Mouse (Mus musculus) intestine, embryonic 14.5 days (tissue): Measurements from ENCODE around the gene Mfsd4a. TPM values are rescaled to one million over a fixed set of nuclear protein-coding genes. Genes with fewer than 3 reads are reported as not detected.

Source experiments
- ATAC-seq: fragments of 200-750 bp; cut with Nextera tagmentation; replicated peaks from 2 replicates; pipeline ENCODE4 v1.8.0; 2017; ENCODE audit warnings: low read depth, moderate number of reproducible peaks, moderate TSS enrichment, moderate library complexity; ENCODE audit not compliant: low FRiP score, low TSS enrichment
- DNase-seq: peaks from one replicate; pipeline ENCODE4 v3.0.0-alpha.2; 2018; ENCODE audit warnings: low spot score
- H3K27ac ChIP-seq: fragments of 300-500 bp; sonication (generic); 2 replicates; pipeline ENCODE4 v1.5.1; 2014; ENCODE audit warnings: low read depth, mild to moderate bottlenecking, control low read depth
- H3K27me3 ChIP-seq: fragments of 300-500 bp; sonication (generic); replicated peaks from 2 replicates; pipeline ENCODE4 v1.6.1; 2014; ENCODE audit warnings: low read length, control low read depth; ENCODE audit not compliant: control insufficient read depth, insufficient read depth
- H3K36me3 ChIP-seq: fragments of 300-500 bp; sonication (generic); 2 replicates; pipeline ENCODE4 v1.6.1; 2014; ENCODE audit warnings: low read length, control low read depth; ENCODE audit not compliant: control insufficient read depth, insufficient read depth
- H3K4me1 ChIP-seq: fragments of 300-500 bp; sonication (generic); replicated peaks from 2 replicates; pipeline ENCODE4 v1.6.1; 2014; ENCODE audit warnings: low read length, control low read depth, mixed read lengths; ENCODE audit not compliant: control insufficient read depth, insufficient read depth
- H3K4me2 ChIP-seq: fragments of 300-500 bp; sonication (generic); 2 replicates; pipeline ENCODE4 v1.6.1; 2014; ENCODE audit warnings: low read length
- H3K4me3 ChIP-seq: fragments of 300-500 bp; sonication (generic); 2 replicates; pipeline ENCODE4 v1.5.1; 2014; ENCODE audit warnings: low read depth, low read length, control low read depth, mixed read lengths
- H3K9ac ChIP-seq: fragments of 300-500 bp; sonication (generic); 2 replicates; pipeline ENCODE4 v1.6.1; 2014; ENCODE audit warnings: mild to moderate bottlenecking, low read length
- H3K9me3 ChIP-seq: fragments of 300-500 bp; sonication (generic); 2 replicates; pipeline ENCODE4 v1.6.1; 2016; ENCODE audit warnings: low read length, control low read depth; ENCODE audit not compliant: control insufficient read depth
- WGBS: fragments of 180-500 bp; shearing (Covaris S2); extraction: QIAGEN DNeasy Blood & Tissue Kit; methylation state at CpG from one replicate; pipeline ENCODE4 v1.1.7; 2014; 5-methylcytosine and 5-hydroxymethylcytosine counted together
- polyA plus RNA-seq: library from polyadenylated mRNA; unstranded; fragments of >200 nt; fragmentation: Nextera tagmentation; extraction: Ambion mirVana; gene quantifications from 2 replicates; pipeline ENCODE4 v1.2.1, GENCODE M21; 2014

Mfsd4a gene
- polyA plus RNA-seq, 1 experiment from 2014 or later: 13.4 TPM

GRCm38 (mm10) chr1:132085181-132086049 is 17.6 kb upstream of the Mfsd4a start:
- H3K9me3 ChIP-seq: no peaks in the 10 kb centered on the region
- H3K27me3 ChIP-seq: no peaks in the 10 kb centered on the region
- ATAC-seq: no peak
- 59% methylated on average over 7 of the region's 7 CpGs for WGBS
- no peak overlapping the region for H3K4me2 ChIP-seq
- no peaks in the 10 kb centered on the region for H3K36me3 ChIP-seq
- no peak overlapping the region for H3K4me3 ChIP-seq
- no peaks in the 10 kb centered on the region for H3K4me1 ChIP-seq
- H3K9ac ChIP-seq: no peak overlapping the region
- no peak for DNase-seq
- H3K27ac ChIP-seq: no peak overlapping the region

GRCm38 (mm10) chr1:132078413-132078812 is 10.6 kb upstream of the Mfsd4a start:
- H3K36me3 ChIP-seq: no peaks in the 10 kb centered on the region
- DNase-seq (no peak), ATAC-seq (no peak)
- no peak overlapping the region for H3K4me2 ChIP-seq
- no peaks in the 10 kb centered on the region for H3K9me3 ChIP-seq
- H3K4me3 ChIP-seq: no peak overlapping the region
- WGBS: 91% methylated on average over 2 of the region's 2 CpGs
- H3K27me3 ChIP-seq: no peaks in the 10 kb centered on the region
- no peaks in the 10 kb centered on the region for H3K4me1 ChIP-seq
- H3K27ac ChIP-seq: no peak overlapping the region
- no peak overlapping the region for H3K9ac ChIP-seq

GRCm38 (mm10) chr1:132075576-132075975 is 7.7 kb upstream of the Mfsd4a start:
- H3K4me2 ChIP-seq: no peak overlapping the region
- no peaks in the 10 kb centered on the region for H3K4me1 ChIP-seq
- 0 out of 2 replicates have a peak, but pooled peaks cover 3% of the 10 kb centered on the region for H3K27me3 ChIP-seq
- no peak overlapping the region for H3K4me3 ChIP-seq
- H3K27ac ChIP-seq: no peak overlapping the region
- H3K9ac ChIP-seq: no peak overlapping the region
- H3K9me3 ChIP-seq: no peaks in the 10 kb centered on the region
- DNase-seq (no peak), ATAC-seq (no peak)
- no peaks in the 10 kb centered on the region for H3K36me3 ChIP-seq
- 87% methylated on average over 10 of the region's 10 CpGs for WGBS

- H3K4me2 ChIP-seq: no peak overlapping the region
- H3K9ac ChIP-seq: no peak overlapping the region
- no peak overlapping the region for H3K4me3 ChIP-seq
- ATAC-seq (no peak), DNase-seq (no peak)
- 0 out of 2 replicates have a peak, but pooled peaks cover 6% of the 10 kb centered on the region for H3K4me1 ChIP-seq
- H3K27ac ChIP-seq: no peak overlapping the region
- peaks cover 35% of the 10 kb centered on the region for H3K27me3 ChIP-seq
- WGBS: 77% methylated on average over 3 of the region's 3 CpGs
- H3K9me3 ChIP-seq: no peaks in the 10 kb centered on the region
- no peaks in the 10 kb centered on the region for H3K36me3 ChIP-seq
Observed at GRCm38 (mm10) chr1:132070659-132071058, 2.8 kb upstream of the Mfsd4a start.

GRCm38 (mm10) chr1:132069436-132069835 is 1.6 kb upstream of the Mfsd4a start:
- ATAC-seq (no peak), DNase-seq (no peak)
- Histone ChIP-seq H3K27me3 (peaks cover 37% of the 10 kb centered on the region), H3K9ac (no peak overlapping the region), H3K36me3 (no peaks in the 10 kb centered on the region), H3K27ac (no peak overlapping the region), H3K4me3 (no peak overlapping the region), H3K4me1 (0 out of 2 replicates have a peak, but pooled peaks cover 6% of the 10 kb centered on the region), H3K4me2 (no peak overlapping the region), H3K9me3 (no peaks in the 10 kb centered on the region)
- WGBS: 86% methylated on average over 8 of the region's 8 CpGs

- H3K27me3 ChIP-seq: peaks cover 34% of the 10 kb centered on the region
- no peak overlapping the region for H3K4me3 ChIP-seq
- 80% methylated on average over 8 of the region's 8 CpGs for WGBS
- H3K9ac ChIP-seq: no peak overlapping the region
- DNase-seq (no peak), ATAC-seq (no peak)
- H3K4me2 ChIP-seq: no peak overlapping the region
- no peak overlapping the region for H3K27ac ChIP-seq
- no peaks in the 10 kb centered on the region for H3K9me3 ChIP-seq
- 0 out of 2 replicates have a peak, but pooled peaks cover 6% of the 10 kb centered on the region for H3K4me1 ChIP-seq
- H3K36me3 ChIP-seq: no peaks in the 10 kb centered on the region
Observed at GRCm38 (mm10) chr1:132065475-132066172, 2.2 kb downstream of the Mfsd4a start.

- ATAC-seq: no peak
- WGBS: 67% methylated on average over 1 of the region's 1 CpGs
- no peak overlapping the region for H3K9ac ChIP-seq
- 0 out of 2 replicates have a peak, but pooled peaks cover 6% of the 10 kb centered on the region for H3K4me1 ChIP-seq
- H3K4me2 ChIP-seq: no peak overlapping the region
- no peak for DNase-seq
- no peaks in the 10 kb centered on the region for H3K36me3 ChIP-seq
- H3K4me3 ChIP-seq: no peak overlapping the region
- H3K27me3 ChIP-seq: peaks cover 34% of the 10 kb centered on the region
- H3K9me3 ChIP-seq: no peaks in the 10 kb centered on the region
- no peak overlapping the region for H3K27ac ChIP-seq
Observed at GRCm38 (mm10) chr1:132065001-132065400, 2.9 kb downstream of the Mfsd4a start.

- Histone ChIP-seq H3K36me3 (no peaks in the 10 kb centered on the region), H3K4me2 (no peak overlapping the region), H3K4me1 (0 out of 2 replicates have a peak, but pooled peaks cover 6% of the 10 kb centered on the region), H3K9me3 (no peaks in the 10 kb centered on the region), H3K27me3 (peaks cover 17% of the 10 kb centered on the region), H3K9ac (no peak overlapping the region), H3K4me3 (no peak overlapping the region), H3K27ac (no peak overlapping the region)
- WGBS: 86% methylated on average over 4 of the region's 4 CpGs
- ATAC-seq (no peak), DNase-seq (no peak)
Observed at GRCm38 (mm10) chr1:132063096-132063495, 4.8 kb downstream of the Mfsd4a start.
